Mouse (Mus musculus) forebrain, embryonic 11.5 days (tissue): ENCODE measurements around the gene Ndufa7. TPM values are rescaled to one million over a fixed set of nuclear protein-coding genes. Genes with fewer than 3 reads are reported as not detected.

Source experiments
- ATAC-seq: fragments of 200-750 bp; cut with Nextera tagmentation; replicated peaks from 2 replicates; pipeline ENCODE4 v1.8.0; 2017; ENCODE audit warnings: moderate TSS enrichment; ENCODE audit not compliant: low FRiP score
- DNase-seq: peaks from one replicate; pipeline ENCODE4 v3.0.0-alpha.2; 2017; ENCODE audit warnings: low spot score
- H3K27ac ChIP-seq: fragments of 300-500 bp; sonication (generic); 2 replicates; pipeline ENCODE4 v1.5.1; 2014; ENCODE audit warnings: low read depth, low read length
- H3K27me3 ChIP-seq: fragments of 300-500 bp; sonication (generic); 2 replicates; pipeline ENCODE4 v1.6.1; 2014; ENCODE audit warnings: mild to moderate bottlenecking, low read length, mixed read lengths; ENCODE audit not compliant: control insufficient read depth, insufficient read depth
- H3K36me3 ChIP-seq: fragments of 300-500 bp; sonication (generic); 2 replicates; pipeline ENCODE4 v1.6.1; 2014; ENCODE audit warnings: mild to moderate bottlenecking, low read length, moderate library complexity, mixed read lengths; ENCODE audit not compliant: control insufficient read depth, insufficient read depth
- H3K4me1 ChIP-seq: fragments of 300-500 bp; sonication (generic); replicated peaks from 2 replicates; pipeline ENCODE4 v1.6.1; 2014; ENCODE audit warnings: low read length, mixed read lengths; ENCODE audit not compliant: control insufficient read depth, insufficient read depth
- H3K4me2 ChIP-seq: fragments of 300-500 bp; sonication (generic); 2 replicates; pipeline ENCODE4 v1.6.1; 2014; ENCODE audit warnings: low read depth, mild to moderate bottlenecking, low read length, moderate library complexity, mixed read lengths; ENCODE audit not compliant: severe bottlenecking
- H3K4me3 ChIP-seq: fragments of 300-500 bp; sonication (generic); 2 replicates; pipeline ENCODE4 v1.5.1; 2014; ENCODE audit warnings: low read depth, low read length
- H3K9ac ChIP-seq: fragments of 300-500 bp; sonication (generic); 2 replicates; pipeline ENCODE4 v1.6.1; 2014; ENCODE audit warnings: low read length
- H3K9me3 ChIP-seq: fragments of 300-500 bp; sonication (generic); 2 replicates; pipeline ENCODE4 v1.6.1; 2016; ENCODE audit warnings: low read length, mixed read lengths; ENCODE audit not compliant: control insufficient read depth
- WGBS: fragments of 180-500 bp; shearing (Covaris S2); extraction: QIAGEN DNeasy Blood & Tissue Kit; methylation state at CpG from one replicate; pipeline ENCODE4 v1.1.7; 2014; 5-methylcytosine and 5-hydroxymethylcytosine counted together
- polyA plus RNA-seq: library from polyadenylated mRNA; unstranded; fragments of >200 nt; fragmentation: Nextera tagmentation; extraction: Ambion mirVana; gene quantifications from 2 replicates; pipeline ENCODE4 v1.2.1, GENCODE M21; 2014

Ndufa7 gene
- polyA plus RNA-seq: 374 and 400 TPM in 2 replicates

- Histone ChIP-seq H3K4me1 (peaks cover 15% of the 10 kb centered on the region), H3K4me3 (peak within 1 kb of the TSS; percentile 77), H3K36me3 (peaks cover 11% of the 10 kb centered on the region), H3K9me3 (no peaks in the 10 kb centered on the region), H3K9ac (peak within 1 kb of the TSS; percentile 76), H3K27ac (peak within 1 kb of the TSS; percentile 51; the same call in 1 of the 2 replicates), H3K27me3 (no peaks in the 10 kb centered on the region), H3K4me2 (peak within 1 kb of the TSS; percentile 87)
- ATAC-seq (peak; percentile 92), DNase-seq (peak; percentile 99)
- WGBS: under 1% methylated on average over 51 of the region's 51 CpGs
These were observed at the start of gene Ndufa7, which contains the start of gene Rps28 for GRCm38 (mm10) chr17:33824084-33824996. TSS of gene Ndufa7 (plus strand) at chr17:33824572. TSS of gene Rps28 (minus strand) at chr17:33824562.

GRCm38 (mm10) chr17:33774573-33775155 lies 49.7 kb upstream of the Ndufa7 start:
- Histone ChIP-seq H3K9me3 (no peaks in the 10 kb centered on the region), H3K27me3 (no peaks in the 10 kb centered on the region), H3K9ac (no peak overlapping the region), H3K4me1 (no peaks in the 10 kb centered on the region), H3K36me3 (no peaks in the 10 kb centered on the region), H3K27ac (no peak overlapping the region), H3K4me3 (no peak overlapping the region), H3K4me2 (no peak overlapping the region)
- ATAC-seq (no peak), DNase-seq (no peak)
- 90% methylated on average over 8 of the region's 8 CpGs for WGBS

GRCm38 (mm10) chr17:33775287-33775686 lies 49.1 kb upstream of the Ndufa7 start:
- Histone ChIP-seq H3K4me1 (no peaks in the 10 kb centered on the region), H3K27me3 (no peaks in the 10 kb centered on the region), H3K9me3 (no peaks in the 10 kb centered on the region), H3K9ac (no peak overlapping the region), H3K27ac (no peak overlapping the region), H3K4me2 (no peak overlapping the region), H3K36me3 (no peaks in the 10 kb centered on the region), H3K4me3 (no peak overlapping the region)
- WGBS: 91% methylated on average over 4 of the region's 4 CpGs
- DNase-seq: no peak
- ATAC-seq: no peak

GRCm38 (mm10) chr17:33779271-33779966 lies 45.0 kb upstream of the Ndufa7 start:
- Histone ChIP-seq H3K27me3 (no peaks in the 10 kb centered on the region), H3K9me3 (no peaks in the 10 kb centered on the region), H3K27ac (no peak overlapping the region), H3K4me2 (peak overlapping the region; percentile 12; the same call in 1 of the 2 replicates), H3K4me1 (0 out of 2 replicates have a peak, but pooled peaks cover 2% of the 10 kb centered on the region), H3K9ac (no peak overlapping the region), H3K4me3 (no peak overlapping the region), H3K36me3 (no peaks in the 10 kb centered on the region)
- no peak for ATAC-seq
- WGBS: 66% methylated on average over 9 of the region's 9 CpGs
- peak; percentile 72 for DNase-seq

GRCm38 (mm10) chr17:33779967-33780295 lies 44.4 kb upstream of the Ndufa7 start:
- no peak for DNase-seq
- ATAC-seq: no peak
- H3K4me3 ChIP-seq: no peak overlapping the region
- 84% methylated on average over 5 of the region's 5 CpGs for WGBS
- H3K4me2 ChIP-seq: peak overlapping the region; percentile 21; the same call in 1 of the 2 replicates
- H3K27ac ChIP-seq: no peak overlapping the region
- no peaks in the 10 kb centered on the region for H3K9me3 ChIP-seq
- 0 out of 2 replicates have a peak, but pooled peaks cover 2% of the 10 kb centered on the region for H3K4me1 ChIP-seq
- H3K9ac ChIP-seq: no peak overlapping the region
- H3K36me3 ChIP-seq: no peaks in the 10 kb centered on the region
- H3K27me3 ChIP-seq: no peaks in the 10 kb centered on the region

GRCm38 (mm10) chr17:33780431-33780830 lies 43.9 kb upstream of the Ndufa7 start:
- no peak for DNase-seq
- no peaks in the 10 kb centered on the region for H3K27me3 ChIP-seq
- 0 out of 2 replicates have a peak, but pooled peaks cover 2% of the 10 kb centered on the region for H3K4me1 ChIP-seq
- no peaks in the 10 kb centered on the region for H3K36me3 ChIP-seq
- H3K27ac ChIP-seq: no peak overlapping the region
- peak overlapping the region; percentile 46 for H3K4me3 ChIP-seq
- peak overlapping the region; percentile 9; the same call in 1 of the 2 replicates for H3K9ac ChIP-seq
- no peak for ATAC-seq
- no peaks in the 10 kb centered on the region for H3K9me3 ChIP-seq
- 98% methylated on average over 5 of the region's 5 CpGs for WGBS
- H3K4me2 ChIP-seq: peak overlapping the region; percentile 91; the same call in 1 of the 2 replicates

GRCm38 (mm10) chr17:33781124-33781977 lies 43.0 kb upstream of the Ndufa7 start, which contains the start of gene Angptl4:
TSS of gene Angptl4 (minus strand) at chr17:33781830.
- peak within 1 kb of the TSS; percentile 46 for H3K4me3 ChIP-seq
- H3K36me3 ChIP-seq: no peaks in the 10 kb centered on the region
- no peaks in the 10 kb centered on the region for H3K27me3 ChIP-seq
- H3K9ac ChIP-seq: peak within 1 kb of the TSS; percentile 63
- WGBS: 2% methylated on average over 50 of the region's 50 CpGs
- H3K4me1 ChIP-seq: 0 out of 2 replicates have a peak, but pooled peaks cover 2% of the 10 kb centered on the region
- no peak within 1 kb of the TSS for H3K27ac ChIP-seq
- peak within 1 kb of the TSS; percentile 91 for H3K4me2 ChIP-seq
- no peaks in the 10 kb centered on the region for H3K9me3 ChIP-seq
- ATAC-seq: peak; percentile 83
- DNase-seq: peak; percentile 83
